Mouse (Mus musculus): ENCODE results near the gene Ankrd28. TPM values are rescaled to one million over a fixed set of nuclear protein-coding genes. Genes with fewer than 3 reads are reported as not detected.
A peak's percentile ranks its signal among the peaks of the same experiment; 100 is the strongest.
"Not testable (repeated sequence)": the region's sequence is repeated elsewhere in the genome, so short reads cannot be mapped to it uniquely, and the experiment has no call there.

Gene Ankrd28
- total RNA-seq, 2 experiments from 2014 or later, result 49.3 to 56.8 TPM

DNA sequence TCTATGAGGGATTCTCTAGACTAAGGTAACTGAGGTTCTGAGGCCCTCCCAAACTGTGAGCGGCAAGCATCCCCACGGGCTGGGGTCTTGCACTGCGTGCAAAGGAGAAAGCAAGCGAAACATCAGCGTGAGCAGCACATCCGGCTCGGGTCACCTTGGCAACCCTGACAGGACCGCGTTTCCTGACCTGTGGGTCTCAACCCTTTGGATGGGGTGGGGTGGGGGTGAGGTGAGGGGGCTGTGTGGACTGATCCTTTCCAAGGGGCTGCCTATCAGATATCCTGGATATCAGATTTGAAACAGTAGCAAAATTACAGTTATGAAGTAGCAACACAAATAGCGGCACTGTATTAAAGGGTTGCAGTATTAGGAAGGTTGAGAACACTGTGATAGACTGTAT lies 31.5 kb downstream of the Ankrd28 start:
- no peak for DNase-seq (ENCODE audit: low spot score in 2 of 2)
- intact Hi-C loops (cut with DNase I), result loop anchor here (5.0 to 10.0 kb wide), 2 partner anchors 278 to 284 kb away; no protein-coding TSS in a partner anchor

DNA sequence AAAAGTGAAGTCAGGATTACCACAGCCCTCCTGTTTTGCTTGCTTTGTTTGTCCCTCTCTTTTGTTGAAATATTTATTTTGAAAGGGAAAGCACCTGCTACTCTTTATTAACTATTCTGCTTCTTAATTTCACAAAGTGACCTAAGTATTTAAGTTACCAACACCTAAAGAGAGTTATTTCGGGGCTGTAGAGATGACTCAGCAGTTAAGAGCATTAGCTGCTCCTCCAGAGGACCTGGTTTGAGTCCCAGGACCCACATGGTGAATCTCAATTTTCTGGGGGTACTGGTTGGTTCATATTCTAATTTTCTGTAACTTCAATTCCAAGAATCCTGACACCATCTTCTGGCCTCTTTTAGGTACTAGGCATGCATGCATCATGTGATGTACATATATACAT lies 34.9 kb downstream of the Ankrd28 start:
- intact Hi-C loops (cut with DNase I), result loop anchor here (2.0 to 10.0 kb wide), 4 partner anchors 147 to 282 kb away; no protein-coding TSS in a partner anchor
- DNase-seq (ENCODE audit: low spot score in 2 of 2), result no peak

DNA sequence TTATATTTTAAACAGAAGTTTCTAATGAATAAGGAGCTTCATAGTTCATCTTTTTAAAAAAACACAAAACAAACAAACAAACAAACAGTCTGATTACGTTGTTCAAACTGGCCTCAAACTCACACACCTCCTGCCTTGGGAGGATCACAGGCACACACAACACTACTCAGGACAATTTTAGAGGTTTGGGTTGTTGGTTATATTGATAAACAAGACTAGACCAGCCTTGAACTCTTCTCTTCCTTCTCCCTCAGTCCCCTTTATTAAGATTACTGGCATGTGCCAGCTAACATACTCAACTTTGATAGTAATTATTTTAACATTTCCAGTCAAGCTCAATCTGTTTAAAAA lies 35.7 kb downstream of the Ankrd28 start:
- intact Hi-C loops (cut with DNase I), result loop anchor here (2.0 to 10.0 kb wide), 4 partner anchors 148 to 283 kb away; no protein-coding TSS in a partner anchor
- no peak for DNase-seq (ENCODE audit: low spot score in 2 of 2)

DNA sequence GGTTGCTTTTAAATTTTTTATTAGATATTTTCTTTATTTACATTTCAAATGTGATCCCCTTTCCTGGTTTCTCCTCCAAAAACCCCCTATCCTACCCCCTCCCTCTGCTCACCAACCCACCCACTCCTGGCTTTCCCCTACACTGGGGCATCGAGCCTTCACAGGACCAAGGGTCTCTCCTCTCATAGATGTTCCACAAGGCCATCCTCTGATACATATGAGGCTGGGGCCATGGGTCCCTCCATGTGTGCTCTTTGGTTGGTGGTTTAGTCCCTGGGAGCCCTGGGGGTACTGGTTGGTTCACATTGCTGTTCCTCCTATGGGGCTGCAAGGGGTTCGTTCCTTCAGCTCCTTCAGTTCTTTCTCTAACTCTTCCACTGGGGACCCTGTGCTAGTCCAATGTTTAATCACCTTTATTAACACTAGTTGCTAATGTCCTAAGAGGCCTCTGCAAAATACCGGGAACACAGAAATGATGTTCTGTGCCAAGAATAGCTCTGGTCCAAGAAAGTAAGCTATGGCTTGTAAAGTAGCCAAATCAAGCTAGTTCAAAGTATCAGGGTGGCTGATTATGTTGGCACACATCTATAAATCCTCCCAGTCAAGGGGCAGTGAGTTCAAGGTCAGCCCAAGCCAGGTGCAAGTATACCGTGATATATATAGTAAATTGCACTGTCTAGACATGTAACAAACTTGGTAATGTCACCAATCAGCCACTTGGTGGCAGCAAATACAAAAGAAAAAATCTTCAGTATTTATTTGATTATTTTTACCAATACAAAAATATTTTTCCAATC lies 36.3 kb downstream of the Ankrd28 start:
- intact Hi-C loops (cut with DNase I), result loop anchor here (2.0 to 10.0 kb wide), 3 partner anchors 149 to 279 kb away; no protein-coding TSS in a partner anchor
- DNase-seq (ENCODE audit: low spot score in 2 of 2), result peak in 1 of 2 experiments; percentile 21

DNA sequence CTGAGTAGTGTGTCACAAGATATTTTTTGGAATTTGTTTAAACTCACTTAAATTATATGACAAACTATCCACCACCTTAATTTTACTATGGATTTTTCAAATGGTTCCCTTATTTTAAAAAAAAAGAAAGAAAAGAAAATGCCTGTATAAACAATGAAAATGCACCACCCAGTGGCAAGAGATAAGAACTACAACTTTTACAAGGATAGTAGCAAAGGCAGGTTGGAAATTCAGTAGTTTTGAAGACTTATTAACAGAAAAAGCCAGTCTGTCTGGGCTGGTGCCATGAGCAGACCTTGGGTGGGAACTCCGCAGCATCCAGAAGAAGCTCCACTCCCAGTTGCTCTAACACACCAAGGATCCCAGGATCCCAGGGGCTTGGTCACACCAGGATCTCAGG lies 39.7 kb downstream of the Ankrd28 start:
- intact Hi-C loops (cut with DNase I), result loop anchor here (10.0 kb wide), 1 partner anchor 276 kb away; no protein-coding TSS in a partner anchor
- DNase-seq (ENCODE audit: low spot score in 2 of 2), result peak in 1 of 2 experiments; percentile 37

DNA sequence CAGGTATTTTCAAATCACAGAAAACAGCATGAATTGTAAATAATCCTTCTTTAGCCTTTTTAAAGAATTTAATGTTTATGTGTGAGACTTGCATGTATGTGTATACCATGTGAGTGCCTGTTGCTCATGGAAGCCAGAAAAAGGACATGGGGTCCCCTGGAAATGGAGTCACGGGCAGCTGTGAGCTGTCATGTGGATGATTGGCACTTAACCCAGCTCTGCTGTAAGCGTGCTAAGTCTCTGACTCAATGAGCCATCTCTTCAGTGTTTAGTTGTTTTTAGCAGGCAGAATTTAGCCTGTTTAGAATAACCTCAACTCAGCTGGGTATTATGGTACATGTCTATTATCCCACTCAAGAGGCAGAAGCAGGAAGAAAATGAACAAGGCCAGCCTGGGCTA lies 43.5 kb downstream of the Ankrd28 start:
- DNase-seq (ENCODE audit: low spot score in 2 of 2), result no peak
- intact Hi-C loops (cut with DNase I), result no loop called here

DNA sequence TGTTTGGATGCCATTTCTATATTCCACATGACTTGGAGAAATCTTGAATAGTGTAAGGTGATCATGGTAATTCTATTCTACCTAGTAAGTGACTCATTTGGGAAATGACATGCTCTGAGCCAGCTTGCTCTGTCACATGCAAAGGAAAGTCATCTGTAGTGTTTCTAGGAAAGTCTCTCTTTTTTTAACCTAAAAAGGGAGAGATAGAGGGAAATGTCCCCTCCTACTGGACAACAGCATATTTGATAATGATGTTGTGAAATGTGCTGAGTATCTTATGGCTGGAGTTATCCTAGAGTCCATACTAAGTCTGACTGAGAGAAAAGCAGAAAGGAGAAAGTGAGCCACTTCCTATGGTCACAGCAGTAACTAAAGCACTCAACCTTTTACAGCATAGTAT lies 44.8 kb downstream of the Ankrd28 start:
- intact Hi-C loops (cut with DNase I), result no loop called here
- no peak for DNase-seq (ENCODE audit: low spot score in 2 of 2)

DNA sequence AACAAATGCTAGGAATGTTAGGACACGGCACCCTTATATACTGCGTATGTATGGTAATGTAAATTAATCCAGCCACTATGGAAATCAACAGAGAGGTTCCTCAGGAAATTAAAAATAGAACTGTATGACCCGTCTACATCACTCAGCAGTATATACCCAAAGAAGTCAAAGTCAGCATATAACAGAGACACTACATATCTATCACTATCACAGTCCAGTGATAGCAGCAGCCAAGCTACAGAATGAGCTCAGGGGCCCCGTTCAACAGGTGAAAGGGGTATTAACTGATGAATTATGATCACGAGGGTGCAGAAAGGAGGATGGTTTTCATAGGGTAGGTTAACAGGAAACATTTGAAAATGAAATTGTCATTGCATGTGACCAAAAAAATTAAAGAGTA lies 45.5 kb downstream of the Ankrd28 start:
- no peak for DNase-seq (ENCODE audit: low spot score in 2 of 2)
- intact Hi-C loops (cut with DNase I), result no loop called here

DNA sequence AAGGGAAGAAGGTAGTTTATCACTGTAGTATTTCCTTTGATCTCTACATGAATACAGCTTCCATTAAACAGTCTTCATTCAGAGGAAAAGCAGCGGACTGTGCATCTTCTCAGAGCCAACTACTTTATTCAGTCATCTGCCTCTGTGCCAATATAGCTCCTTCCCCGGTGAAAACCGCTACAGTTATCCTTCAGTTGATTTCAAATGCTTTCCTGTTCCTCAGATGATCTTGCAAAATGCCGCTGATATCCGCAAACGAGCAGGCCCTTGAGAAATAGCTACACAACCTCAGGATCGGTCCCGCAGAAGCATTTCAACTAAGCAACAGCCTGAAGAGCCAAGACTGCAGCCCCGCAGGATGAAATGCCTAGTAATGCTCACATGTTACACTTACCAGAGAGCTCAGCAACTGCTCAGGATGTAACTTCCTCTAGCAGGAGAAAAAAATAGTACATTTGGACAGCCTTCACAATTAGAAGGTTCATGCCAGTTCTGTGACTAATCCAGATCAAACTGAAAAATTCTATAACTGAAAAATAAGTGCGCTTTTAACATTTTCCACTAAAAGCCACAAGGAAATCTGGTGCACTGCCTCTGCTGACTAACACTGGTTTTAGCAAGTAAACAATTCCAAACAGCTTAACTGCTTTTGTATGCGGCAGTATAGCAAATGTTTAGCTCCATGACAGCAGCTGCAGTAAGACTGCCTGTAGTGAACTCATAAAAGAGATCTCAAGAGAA lies 49.0 kb downstream of the Ankrd28 start:
- DNase-seq (ENCODE audit: low spot score in 2 of 2), result peak; percentile 71 to 83
- intact Hi-C loops (cut with DNase I), result loop anchor here (1.0 kb wide), 1 partner anchor 120 kb away; no protein-coding TSS in a partner anchor

DNA sequence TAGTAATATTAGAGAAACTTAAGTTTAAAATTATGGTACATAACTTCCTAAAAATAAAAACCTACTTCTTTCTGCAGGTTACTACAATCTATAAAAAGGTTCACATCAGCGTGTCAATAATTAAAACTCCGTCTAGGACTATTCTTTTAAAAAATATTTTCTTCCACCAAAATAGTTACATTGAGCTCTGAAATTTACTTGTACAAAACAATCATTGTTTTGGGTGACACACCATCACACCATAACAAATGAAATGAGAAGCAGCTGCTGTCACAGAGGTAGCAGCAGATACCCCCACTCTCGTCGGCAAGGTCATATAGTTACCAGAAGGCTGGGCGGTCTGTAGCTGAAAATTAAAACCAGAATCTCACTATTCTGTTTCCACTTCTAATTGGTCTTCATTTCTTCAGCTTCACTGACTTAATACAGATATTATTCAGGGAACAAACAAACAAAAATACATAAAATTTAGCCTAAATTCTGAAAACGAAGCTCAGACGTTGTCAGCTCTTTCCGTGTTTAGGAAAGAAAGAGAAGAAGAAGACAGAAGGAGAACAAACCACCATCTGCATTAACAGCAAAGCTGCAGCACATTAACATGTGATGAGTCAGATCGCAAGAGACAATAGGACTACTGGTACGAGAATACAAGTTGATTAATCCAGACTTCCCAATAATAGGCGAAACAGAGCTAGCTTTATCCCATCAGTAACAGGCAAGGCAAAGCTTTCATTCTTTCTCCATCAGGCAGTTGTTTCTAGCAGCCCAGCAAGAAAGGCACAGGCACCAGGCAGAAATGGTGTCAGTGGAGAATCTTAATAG lies 49.8 kb downstream of the Ankrd28 start:
- intact Hi-C loops (cut with DNase I), result loop anchor here (1.0 kb wide), 1 partner anchor 119 kb away; no protein-coding TSS in a partner anchor
- peak; percentile 26 to 49 for DNase-seq (ENCODE audit: low spot score in 2 of 2)

DNA sequence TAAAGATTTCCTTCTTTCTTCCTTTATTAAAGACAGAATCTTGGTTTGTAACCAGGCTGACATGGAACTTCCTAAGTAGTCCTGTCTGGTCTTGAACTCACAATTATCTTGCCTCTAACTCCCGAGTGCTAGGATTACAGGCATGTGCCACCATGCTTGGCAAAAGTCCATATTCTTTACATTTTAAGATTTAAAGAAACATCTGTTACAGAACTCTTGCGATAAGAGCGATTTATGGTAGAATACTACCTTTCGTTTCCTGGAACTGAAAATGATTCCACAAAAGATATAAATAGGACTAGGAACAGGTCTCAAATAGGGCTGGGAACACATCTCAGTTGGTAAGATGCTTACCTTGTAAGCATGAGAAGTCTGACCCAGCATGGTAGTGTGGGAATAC lies 56.9 kb downstream of the Ankrd28 start:
- intact Hi-C loops (cut with DNase I), result no loop called here
- DNase-seq (ENCODE audit: low spot score in 2 of 2), result no peak

DNA sequence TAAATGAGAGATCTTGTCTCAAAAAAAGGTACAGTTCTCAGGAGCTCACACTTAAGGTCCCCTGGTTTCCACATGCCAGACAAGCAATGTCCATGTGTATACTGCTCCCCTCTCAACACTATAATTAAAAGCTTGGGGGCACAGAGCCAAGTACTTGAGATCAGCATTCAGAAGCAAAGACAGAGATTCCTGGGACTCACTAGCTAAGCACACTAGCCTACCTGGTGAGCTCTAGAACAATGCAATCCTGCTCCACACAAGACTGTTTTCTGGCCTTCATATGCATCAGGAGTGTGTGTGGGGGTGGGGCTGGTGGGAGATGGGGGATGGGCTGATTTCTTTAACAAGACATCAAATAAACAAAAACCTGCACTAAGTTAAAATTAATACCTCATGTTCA lies 58.2 kb downstream of the Ankrd28 start:
- intact Hi-C loops (cut with DNase I), result no loop called here
- DNase-seq (ENCODE audit: low spot score in 2 of 2), result no peak

DNA sequence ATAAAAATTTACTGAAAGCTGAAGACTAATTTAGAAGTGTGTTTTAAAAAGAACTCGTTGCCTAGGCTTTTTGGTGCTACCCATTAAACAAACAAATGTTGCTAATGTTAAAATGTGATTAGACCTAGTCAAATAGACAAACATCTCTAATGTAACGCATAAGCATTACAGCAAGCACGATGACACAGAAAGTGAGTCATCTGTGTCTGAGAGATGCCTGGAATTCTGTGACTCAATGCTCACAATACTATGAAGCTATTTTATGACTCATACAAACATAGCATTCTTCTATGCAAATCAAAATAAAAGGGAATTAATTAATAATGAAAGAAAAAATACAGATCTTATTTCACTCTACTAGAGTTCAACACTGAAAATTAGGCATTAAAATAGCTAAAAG lies 61.9 kb downstream of the Ankrd28 start:
- intact Hi-C loops (cut with DNase I), result no loop called here
- DNase-seq (ENCODE audit: low spot score in 2 of 2), result peak in 1 of 2 experiments; percentile 53

DNA sequence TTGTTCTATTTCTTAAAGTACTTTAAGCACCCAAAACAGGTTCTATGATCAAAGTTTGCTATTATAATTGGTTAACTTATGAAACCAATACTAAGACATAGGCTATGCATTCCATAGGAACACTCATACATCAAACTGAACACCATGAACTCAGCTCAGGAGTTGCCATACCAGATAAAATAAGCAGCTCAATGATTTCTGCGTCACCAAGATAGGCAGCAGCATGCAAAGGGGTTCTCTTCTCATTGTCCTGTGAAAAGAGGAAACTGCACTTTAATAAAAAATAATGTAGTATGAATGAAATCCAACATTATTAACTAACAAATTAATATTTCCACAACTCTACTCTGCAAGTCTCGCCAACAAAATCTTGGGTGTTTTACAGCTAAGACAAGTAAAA lies 66.4 kb downstream of the Ankrd28 start:
- DNase-seq (ENCODE audit: low spot score in 2 of 2), result no peak
- intact Hi-C loops (cut with DNase I), result no loop called here

DNA sequence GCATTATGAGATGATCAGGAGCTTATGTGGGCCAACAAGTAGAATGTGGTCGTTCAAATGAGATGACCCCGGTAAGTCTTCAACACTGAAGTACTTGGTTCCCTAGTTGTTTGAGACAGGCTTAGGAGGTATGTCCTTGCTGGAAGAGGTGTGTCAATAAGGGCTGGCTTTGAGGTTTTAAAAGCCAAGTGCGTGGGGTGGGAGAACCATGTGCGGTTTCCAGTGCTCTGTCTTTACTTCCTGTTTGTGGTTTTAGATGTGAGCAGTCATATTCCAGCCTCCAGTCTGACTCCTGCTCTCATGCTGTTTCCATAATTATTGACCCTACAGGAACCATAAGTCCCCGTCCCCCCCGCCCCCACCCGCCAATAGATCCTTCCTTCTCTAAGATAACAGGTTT lies 68.7 kb downstream of the Ankrd28 start:
- intact Hi-C loops (cut with DNase I), result no loop called here
- DNase-seq (ENCODE audit: low spot score in 2 of 2), result no peak

DNA sequence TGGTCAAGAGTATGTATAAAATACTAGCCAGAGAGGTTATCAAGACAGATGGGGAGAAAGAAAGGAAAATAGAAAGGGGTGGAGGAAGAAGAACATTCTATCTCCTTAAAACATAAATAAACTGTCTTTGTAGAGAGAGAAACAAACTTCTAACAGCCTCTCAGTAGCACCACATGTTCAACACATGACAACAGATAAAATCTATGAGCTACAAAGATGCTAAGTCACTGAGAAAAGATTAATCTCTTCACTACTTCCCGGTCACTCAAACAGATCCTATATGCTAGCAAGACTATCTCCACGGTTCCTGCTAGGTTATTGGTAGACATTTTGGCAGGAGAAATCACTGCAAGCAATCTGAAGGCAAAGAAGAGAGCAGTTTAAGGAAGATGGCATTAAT lies 71.3 kb downstream of the Ankrd28 start:
- intact Hi-C loops (cut with DNase I), result no loop called here
- no peak for DNase-seq (ENCODE audit: low spot score in 2 of 2)

DNA sequence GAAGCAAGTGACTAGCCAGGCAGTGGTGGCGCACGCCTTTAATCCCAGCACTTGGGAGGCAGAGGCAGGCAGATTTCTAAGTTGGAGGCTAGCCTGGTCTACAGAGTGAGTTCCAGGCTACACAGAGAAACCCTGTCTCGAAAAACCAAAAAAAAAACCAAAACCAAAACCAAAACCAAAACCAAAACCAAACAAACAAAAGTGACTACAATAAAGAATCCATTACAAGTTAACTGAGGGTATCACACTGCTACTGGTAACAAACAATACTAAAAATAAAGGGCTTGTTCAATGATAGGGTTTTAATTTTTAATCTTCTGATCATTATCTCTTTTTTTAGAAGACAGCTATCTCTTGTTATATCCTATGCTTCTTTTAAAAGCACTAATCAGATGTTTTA lies 72.0 kb downstream of the Ankrd28 start:
- DNase-seq (ENCODE audit: low spot score in 2 of 2); intact Hi-C loops (cut with DNase I): not testable (repeated sequence)

DNA sequence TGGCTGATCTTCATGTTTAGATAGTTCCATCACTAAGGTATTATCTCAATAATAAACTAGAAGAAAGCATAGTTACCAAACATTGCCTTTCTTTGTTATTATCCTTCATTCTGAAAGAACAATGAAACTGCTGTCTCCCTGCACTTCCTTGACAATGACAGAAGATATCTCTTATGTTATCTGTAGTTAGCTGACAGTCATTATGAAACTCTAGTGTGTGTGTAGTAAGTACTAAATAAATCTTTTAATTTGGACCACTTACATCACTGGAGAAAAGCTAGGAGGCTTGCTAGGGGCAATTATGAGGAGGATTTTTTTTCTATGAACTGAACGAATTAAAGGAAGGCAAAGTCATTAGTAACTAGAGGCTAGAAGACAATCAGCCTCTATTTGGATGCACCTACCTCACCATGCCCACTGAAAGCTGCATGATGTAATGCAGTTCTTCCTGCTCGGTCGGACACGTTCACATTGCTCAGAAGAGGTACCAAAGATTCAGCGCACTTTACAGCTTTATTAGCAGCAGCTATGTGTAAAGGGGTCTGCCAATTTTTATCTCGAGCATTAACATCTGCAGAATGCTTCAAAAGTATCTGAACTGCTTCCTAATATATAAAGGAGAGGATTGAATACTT lies 82.1 kb downstream of the Ankrd28 start:
- no peak for DNase-seq (ENCODE audit: low spot score in 2 of 2)
- intact Hi-C loops (cut with DNase I), result no loop called here

DNA sequence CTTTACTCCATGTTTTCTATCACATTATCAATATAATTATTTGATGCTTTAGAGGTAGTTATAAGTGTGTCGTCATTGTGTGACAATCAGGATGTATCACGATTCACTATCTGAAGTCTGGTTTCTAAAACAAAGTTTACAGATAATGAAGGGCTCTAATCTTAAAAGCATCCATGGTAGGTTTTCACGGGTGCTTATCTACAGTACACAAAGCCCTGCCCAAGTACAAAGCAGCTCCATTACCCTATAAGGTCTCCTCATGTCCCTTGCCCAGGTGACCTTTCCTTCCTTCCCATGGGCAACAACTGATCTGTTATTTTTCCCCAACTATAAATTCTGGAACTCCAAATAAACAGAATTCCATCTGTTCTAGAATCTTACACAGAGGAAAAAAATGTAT lies 87.9 kb downstream of the Ankrd28 start:
- intact Hi-C loops (cut with DNase I), result no loop called here
- no peak for DNase-seq (ENCODE audit: low spot score in 2 of 2)

Data from left cerebral cortex, postnatal 25 days (tissue).